Mouse (Mus musculus) mature B cell (primary cell): ENCODE data around the gene Sprn.

Source experiments
- in situ Hi-C: fragments of 300-500 bp; cut with MboI; formaldehyde crosslinking; loops from 2 replicates; pipeline ENCODE4 v1.14.3; 2019

Sprn gene

DNA sequence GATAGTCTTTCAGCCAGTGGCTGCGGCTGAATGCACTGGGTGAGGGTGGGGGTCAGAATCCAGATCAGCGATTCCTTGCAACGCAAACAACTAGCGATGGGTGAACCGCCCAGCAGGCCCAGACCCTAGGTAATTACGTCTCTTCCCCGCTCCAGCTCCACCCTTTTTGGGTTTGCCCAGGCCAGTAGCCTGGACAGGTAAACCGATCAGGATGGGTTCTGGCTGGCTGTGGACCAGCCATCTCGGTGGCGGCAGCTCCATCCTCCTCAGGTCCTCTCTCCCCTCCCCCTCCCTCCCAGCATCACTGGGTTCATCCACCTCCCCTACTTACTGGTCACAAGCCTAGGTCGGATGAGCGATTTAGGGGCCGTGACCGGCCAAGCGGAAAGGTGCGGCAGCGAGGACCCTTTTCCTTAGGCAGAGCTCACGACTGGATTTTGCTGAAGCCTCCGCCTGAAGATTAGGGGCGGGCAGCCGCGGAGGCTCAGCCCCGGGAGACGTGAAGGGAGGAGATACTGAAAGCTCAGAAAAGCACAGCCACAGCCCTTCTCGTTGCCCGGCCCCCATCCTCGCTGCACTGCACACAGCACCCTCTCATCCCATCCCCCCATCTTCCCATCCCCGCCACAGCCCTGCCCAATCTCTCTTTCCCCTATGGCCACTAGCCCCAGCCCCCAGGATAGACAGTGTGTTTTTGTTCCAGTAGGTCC lies at the start of gene Sprn:
Gene Sprn (minus strand): TSS at position 660 of the 710 bp plus-strand sequence.
- in situ Hi-C loops = no loop called here

DNA sequence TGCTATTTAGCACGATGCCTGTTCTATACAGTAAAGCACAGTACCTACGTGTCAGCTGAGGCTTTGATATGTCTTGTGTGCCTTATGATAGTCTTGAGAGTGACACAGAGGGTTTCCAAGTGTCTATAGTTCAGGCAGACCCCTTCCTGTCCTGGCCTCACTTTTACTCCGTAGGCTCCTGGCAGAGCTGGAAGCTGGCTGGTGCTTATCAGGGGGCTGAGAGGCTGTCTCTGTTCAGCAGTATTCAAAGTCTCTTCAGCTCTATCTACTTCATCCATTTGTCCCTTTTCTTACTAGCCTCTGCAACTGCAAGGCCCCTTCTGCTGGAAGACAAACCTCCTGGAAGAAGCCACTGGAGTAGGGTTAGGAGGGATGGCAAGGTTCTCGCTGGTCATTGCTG lies 46.4 kb upstream of the Sprn start:
- in situ Hi-C loops = no loop called here

DNA sequence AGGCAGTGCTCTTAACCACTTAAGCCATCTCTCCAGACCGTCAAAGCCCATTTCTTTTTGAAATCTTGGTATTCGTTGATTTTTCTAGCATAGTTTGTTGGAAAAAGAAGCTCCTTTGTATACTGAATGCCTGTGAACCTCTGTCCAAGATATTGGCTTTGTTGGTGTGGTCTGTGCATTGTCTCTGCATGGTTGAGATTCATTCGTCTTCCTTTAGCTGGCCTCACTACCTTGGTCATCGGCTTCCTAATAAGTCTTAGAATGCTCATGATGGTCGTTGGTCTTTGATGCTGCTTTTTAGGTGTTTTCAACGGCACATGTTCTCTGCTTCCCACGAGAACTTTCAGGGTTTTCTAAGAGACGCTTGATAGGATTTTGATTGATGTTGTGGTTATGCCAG lies 41.3 kb upstream of the Sprn start:
- in situ Hi-C loops = no loop called here

DNA sequence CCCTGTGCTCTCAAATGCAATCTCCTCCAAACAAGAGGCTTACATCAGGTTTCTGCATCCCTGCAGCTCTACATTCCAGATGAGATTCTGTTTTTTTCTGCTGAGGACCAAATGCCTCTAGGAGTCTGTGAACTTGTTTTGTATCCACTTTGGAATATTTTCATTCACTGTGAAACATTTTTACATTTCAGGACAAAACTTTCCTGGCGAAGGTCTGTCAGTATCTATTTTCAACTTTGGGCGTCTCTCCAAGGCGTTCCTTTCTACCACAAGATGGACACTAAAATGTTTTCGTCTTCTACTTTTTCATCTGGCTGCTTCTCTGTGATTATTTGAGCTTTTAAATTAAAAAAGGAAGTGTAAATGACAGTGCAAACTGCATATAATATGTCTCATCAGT lies 39.4 kb upstream of the Sprn start:
- in situ Hi-C loops = no loop called here

GRCm38 (mm10) chr7:140192851-140193250 lies 38.2 kb upstream of the Sprn start:
- in situ Hi-C loops = no loop called here

DNA sequence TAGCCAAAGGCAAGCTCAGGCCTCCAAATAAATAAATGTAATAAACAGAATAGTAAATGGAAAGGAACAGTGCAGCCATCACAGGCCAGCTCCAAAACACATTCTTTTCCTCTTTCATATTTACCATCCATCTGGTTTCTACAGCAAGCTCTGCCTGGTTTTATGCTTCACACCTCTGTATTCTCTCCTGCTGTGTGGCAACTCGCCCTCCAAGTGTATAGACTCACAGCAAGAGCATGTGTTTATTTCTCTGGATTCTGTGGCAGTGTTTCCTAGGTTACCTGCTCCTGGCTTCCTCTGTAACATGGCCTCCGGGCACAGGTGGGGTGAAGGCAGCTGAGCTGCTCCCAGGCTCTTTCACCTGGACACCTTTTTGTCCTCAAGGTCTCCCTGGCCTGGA lies 37.8 kb upstream of the Sprn start:
- in situ Hi-C loops = no loop called here

- in situ Hi-C loops = no loop called here
Measured at GRCm38 (mm10) chr7:140190435-140190834, 35.8 kb upstream of the Sprn start.

DNA sequence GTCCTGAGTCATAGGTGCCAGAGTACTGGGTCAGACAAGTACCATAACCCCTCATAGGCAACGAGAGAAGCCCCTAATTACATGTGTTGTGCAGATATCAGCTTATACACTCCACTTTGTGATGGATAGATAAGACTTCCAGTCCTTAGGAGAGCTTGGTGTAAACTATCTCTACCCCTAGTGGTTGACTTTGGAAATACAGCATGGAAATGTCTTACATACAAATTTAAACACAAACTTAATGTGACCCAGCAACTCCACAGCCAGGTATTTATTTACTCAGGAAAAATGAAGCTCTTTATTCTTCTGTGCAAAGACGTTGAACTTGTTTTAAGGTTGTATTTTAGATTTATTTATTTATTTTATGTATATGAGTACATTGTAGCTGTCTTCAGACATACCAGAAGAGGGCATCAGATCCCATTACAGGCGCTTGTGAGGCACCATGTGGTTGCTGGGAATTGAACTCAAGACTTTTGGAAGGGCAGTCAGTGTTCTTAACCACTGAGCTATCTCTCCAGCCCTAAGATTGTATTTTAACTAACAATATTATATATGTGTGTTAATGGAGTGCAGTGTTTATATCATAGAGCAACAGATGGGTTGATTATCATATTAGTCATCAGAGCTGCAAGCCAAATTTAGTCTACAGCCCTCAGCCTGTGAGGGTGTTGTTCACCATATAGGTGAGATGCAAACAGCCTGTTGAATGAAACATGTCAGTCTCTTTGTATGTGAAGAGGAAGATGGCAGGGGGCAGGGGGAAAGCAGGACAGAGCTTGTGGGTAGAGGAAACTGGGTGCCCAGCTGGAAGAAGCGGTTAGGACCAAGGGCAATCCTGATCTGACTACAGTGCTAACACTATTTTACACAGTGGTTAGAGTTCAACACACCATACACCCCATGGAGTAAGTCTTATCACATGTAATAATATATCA lies 34.0 kb upstream of the Sprn start:
- in situ Hi-C loops = no loop called here

DNA sequence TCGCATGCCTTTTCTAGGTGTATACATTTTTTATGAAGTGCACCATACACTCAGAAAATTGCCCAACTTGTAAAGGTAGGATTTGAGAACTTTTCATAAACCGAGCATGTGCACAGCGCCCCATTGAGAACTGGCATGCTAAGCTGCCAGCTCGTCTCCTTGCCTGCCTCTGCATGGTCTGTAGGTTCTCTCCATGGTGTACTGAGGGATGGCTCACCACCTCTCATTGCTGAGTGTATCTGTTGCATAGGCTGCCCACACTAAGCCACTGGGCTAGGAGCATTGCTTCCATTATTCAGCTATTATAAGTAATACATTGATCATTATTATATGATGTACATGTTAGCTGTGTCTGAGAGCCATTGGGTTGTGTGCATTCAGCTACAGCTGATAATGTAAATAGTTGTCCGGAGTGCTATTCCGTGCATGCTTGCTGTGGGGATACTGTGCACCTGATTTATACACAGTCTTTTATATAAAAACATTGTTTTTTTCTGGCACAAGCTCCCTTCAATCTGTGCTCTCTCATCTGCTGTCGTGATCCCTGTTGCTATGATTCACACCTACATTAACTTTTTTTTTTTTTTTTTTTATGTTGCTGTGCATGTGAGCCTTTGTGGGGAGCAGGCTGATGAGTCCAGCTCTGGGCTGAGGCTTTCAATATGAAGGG lies 33.2 kb upstream of the Sprn start:
- in situ Hi-C loops = no loop called here

DNA sequence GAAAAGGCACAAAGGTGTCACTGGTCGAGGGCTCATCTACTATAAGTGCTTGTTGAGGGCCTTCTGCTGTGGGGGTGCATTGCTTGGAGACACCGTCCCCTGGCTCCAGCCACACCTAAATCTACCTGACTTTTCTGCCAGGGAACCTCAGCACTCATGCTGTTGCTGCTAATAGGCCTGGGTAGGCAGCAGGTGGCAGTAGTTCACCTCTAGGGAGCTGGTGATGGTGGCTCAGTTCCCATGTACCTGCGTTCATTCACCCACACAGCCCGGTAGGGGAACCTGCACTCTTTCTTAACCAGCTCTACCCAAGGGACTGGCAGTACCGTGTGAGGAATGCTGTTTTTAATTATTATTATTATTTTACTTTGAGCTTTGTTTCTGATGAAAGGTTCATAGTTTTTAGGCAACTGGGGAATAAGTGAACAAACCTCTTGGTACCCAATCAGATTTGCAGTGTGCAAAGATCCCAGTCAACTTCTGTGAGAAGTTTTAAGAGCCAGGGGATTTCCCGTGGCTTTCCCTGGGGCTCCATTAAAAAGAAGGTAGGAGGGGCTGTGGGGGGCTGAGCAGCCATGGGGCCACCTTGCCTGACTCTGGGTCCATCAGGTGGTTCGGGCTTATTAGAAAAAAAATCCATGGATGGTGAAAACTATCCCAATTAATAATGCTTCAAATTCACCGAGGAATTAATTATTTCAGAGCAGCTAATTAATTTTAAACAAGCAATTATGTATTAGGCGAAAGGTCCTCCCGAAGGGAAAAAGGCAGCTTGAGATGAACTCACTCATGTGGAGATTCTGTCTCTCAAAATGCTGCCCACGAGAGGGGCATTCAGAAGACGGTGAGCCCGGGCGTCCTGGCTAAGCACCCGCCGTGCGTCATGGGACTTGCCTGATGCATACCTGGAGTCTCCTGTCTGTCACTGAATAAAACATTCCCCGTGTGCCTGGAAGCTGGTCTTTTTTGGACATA lies 32.3 kb upstream of the Sprn start:
- in situ Hi-C loops = no loop called here

DNA sequence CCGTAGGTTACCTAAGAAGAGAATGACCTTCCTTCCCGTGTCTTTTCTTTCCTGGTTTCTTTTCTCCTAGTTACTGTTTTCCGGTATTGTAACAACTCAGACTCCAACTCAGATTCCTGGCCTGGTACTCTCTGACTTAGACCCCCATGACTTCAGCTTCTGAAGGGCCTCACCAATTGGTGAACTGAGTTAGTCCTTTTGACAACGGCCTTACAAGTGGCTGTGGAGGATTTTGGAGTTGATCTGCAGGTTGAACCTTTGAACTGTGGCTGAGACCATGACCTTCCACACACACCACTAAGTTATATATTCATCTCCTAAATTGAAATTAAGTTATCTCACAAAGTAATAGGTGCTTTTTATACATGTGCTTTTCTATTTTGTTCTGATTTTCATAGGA lies 29.5 kb upstream of the Sprn start:
- in situ Hi-C loops = no loop called here

- in situ Hi-C loops = no loop called here
Measured at GRCm38 (mm10) chr7:140180692-140181091, 26.0 kb upstream of the Sprn start.

- in situ Hi-C loops = no loop called here
Measured at GRCm38 (mm10) chr7:140179176-140179575, 24.5 kb upstream of the Sprn start.

- in situ Hi-C loops = no loop called here
Measured at GRCm38 (mm10) chr7:140172936-140173335, 18.3 kb upstream of the Sprn start, which contains the start of gene Olfr523. Gene Olfr523, plus strand, starts transcription at chr7:140173217.

GRCm38 (mm10) chr7:140170863-140171262 lies 16.2 kb upstream of the Sprn start:
- in situ Hi-C loops = no loop called here

DNA sequence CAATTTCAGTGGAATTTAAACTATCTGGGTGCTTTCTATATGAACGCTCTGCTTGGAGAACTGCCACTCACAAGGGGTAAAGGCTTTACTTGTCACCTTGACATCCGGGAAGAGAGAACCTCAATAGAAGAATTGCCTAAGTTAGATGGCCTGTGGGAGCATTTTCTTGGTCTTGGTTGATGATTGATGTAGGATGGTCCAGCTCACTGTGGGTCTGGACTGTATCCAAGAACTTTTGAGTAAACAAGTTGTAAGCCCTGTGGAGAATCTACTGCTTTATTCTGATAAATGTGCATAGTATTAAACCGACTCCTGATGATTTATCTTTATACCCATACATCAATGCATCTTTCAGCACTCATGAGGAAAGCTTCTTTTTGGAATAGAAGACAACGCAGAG lies 14.7 kb upstream of the Sprn start:
- in situ Hi-C loops = no loop called here

GRCm38 (mm10) chr7:140167950-140168349 lies 13.3 kb upstream of the Sprn start:
- in situ Hi-C loops = no loop called here

DNA sequence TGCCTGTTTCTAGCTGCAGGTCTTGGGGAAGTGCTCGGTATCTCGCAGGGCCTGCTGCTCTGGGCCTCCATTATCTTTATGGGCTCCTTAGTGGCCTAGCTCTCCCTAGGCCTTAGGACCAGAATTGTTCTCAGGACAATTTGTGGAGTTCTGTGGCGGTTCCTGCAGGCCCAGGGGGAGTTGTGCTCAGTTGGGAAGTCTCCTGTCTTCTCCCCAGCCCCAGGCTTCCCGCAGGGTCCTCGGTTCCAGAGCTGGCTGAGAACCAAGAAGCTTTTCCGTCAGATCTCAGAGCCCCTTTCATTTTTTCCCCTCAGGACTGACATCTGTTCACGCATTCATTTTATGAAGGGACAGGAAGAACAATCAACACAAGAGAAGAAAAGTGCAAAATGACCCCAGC lies 10.0 kb upstream of the Sprn start, which contains the start of gene Olfr522:
Gene Olfr522 (minus strand): TSS at position 101 of the 400 bp plus-strand sequence.
- in situ Hi-C loops = no loop called here

DNA sequence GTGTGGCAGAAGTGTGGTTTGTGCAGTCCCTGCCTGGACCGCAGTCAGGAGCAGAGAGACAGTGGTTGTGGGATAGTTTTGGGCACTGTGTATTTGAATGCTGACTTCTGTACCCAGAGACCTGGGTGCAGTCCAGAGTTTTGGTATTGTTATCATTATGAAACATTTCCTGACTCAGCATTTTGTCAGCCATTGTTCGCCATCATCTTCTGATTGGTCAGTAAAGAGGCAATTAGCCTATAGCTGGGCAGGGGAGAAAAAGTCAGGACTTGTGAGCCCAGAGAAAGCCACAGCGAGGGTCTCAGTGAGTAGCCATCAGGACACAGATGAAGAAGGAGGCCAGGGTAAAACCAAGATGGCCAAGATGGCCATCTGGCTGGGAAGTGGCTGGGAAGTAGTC lies 5.7 kb upstream of the Sprn start:
- in situ Hi-C loops = no loop called here

DNA sequence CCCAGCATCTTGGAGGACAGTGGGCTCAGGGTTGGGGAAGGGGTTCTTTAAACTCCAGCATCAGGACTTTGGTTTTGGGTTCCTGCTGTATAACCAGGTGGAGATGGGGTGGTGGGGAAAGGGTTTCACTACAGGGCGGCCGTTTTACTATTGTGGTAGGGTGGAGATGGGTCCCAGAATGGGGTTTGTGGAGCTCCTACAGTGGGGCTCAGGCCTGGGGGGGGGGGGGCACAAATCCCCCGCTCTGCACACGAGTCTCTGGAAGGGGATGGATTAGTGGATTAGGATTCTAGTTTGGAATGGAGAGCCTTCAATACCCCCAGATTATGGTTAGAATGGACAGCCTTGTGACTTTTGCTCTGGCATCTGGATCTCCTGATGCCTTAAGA lies 854 bp downstream of the Sprn start:
- in situ Hi-C loops = no loop called here

GRCm38 (mm10) chr7:140153383-140153782 lies 1.3 kb downstream of the Sprn start:
- in situ Hi-C loops = no loop called here
